Mouse (Mus musculus): ENCODE measurements at regions not wholly inside any gene's neighbourhood (a gene's known extent, or its start where the extent isn't known, plus 50 kb on each side); places are given as distances from the start of the nearest gene placed in this dataset.

DNA sequence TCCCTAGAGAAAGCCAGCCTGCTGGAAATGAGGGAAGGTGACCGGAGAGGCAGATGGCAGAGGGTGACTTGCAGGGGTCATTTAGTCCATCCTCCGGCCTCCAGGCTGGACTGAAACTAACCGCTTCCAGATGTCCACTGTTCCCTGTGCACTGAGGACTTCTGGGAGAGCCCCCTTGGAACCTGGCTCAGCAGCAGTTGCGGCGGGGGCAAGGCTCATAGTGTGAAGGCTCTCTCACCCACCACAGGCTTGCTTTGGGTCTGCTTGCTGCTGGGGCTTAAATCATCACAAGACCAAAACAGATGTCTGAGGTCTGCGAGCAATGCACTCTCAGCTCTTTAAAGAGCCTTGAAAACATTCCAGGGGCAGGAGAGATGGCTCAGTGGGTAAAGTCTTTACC is 132.2 kb upstream of the Ccnd2 start:
- no peak for TF ChIP-seq CTCF (IDR thresholded peaks at IDR 0.05; ENCODE audit: low read depth)
- WGBS, result 35% methylated on average over 6 of the region's 6 CpGs
- Histone ChIP-seq H3K4me1 (ENCODE audit: insufficient read depth) (peaks cover 3% of the 10 kb centered on the region; the same call in 1 of the 2 replicates), H3K4me2 (no peak overlapping the region), H3K27me3 (ENCODE audit: insufficient read depth, low read length) (no peaks in the 10 kb centered on the region), H3K9me3 (ENCODE audit: low read depth, low read length) (no peaks in the 10 kb centered on the region), H3K9ac (no peak overlapping the region), H3K36me3 (ENCODE audit: insufficient read depth) (no peaks in the 10 kb centered on the region), H3K4me3 (ENCODE audit: low read depth, low read length) (no peak overlapping the region), H3K27ac (ENCODE audit: low read depth) (no peak overlapping the region)
- ATAC-seq (ENCODE audit: insufficient read depth), result no peak
- DNase-seq, result no peak

- peak overlapping the region; percentile 22; the same call in 1 of the 2 replicates for H3K27ac ChIP-seq (ENCODE audit: low read depth)
- H3K27me3 ChIP-seq (ENCODE audit: insufficient read depth, low read length), result no peaks in the 10 kb centered on the region
- no peak overlapping the region for H3K4me3 ChIP-seq (ENCODE audit: low read depth, low read length)
- H3K4me1 ChIP-seq (ENCODE audit: insufficient read depth), result peaks cover 3% of the 10 kb centered on the region; the same call in 1 of the 2 replicates
- 36% methylated on average over 12 of the region's 12 CpGs for WGBS
- DNase-seq (peak; percentile 67), ATAC-seq (ENCODE audit: insufficient read depth) (peak; percentile 49; the same call in 1 of the 2 replicates)
- no peak for TF ChIP-seq CTCF (IDR thresholded peaks at IDR 0.05; ENCODE audit: low read depth)
- H3K36me3 ChIP-seq (ENCODE audit: insufficient read depth), result no peaks in the 10 kb centered on the region
- H3K9ac ChIP-seq, result no peak overlapping the region
- H3K9me3 ChIP-seq (ENCODE audit: low read depth, low read length), result no peaks in the 10 kb centered on the region
- H3K4me2 ChIP-seq, result no peak overlapping the region
Measured at GRCm38 (mm10) chr6:127286681-127287476, 134.9 kb upstream of the Ccnd2 start.

DNA sequence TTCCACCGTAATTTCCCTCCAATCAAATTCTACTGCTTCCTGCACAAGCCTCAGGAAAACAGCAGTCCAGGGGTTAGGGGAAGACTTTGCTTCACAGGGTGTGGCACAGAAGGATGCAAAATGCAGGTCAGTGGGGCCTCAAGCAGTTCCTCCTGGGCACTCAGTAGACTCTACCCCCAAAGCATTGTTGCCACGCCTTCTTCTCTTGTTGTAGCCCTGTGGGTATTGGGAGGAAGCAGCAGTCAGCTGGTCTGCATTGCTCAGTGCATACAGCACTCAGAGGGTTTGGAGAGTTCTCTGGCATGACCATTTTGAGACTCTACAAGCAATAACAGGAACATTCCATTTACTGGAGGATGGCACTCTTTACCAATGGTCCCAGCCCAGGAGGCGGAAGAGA is 137.0 kb upstream of the Ccnd2 start:
- WGBS, result 83% methylated on average over 3 of the region's 3 CpGs
- Histone ChIP-seq H3K9me3 (ENCODE audit: low read depth, low read length) (no peaks in the 10 kb centered on the region), H3K36me3 (ENCODE audit: insufficient read depth) (no peaks in the 10 kb centered on the region), H3K27ac (ENCODE audit: low read depth) (no peak overlapping the region), H3K27me3 (ENCODE audit: insufficient read depth, low read length) (no peaks in the 10 kb centered on the region), H3K4me2 (no peak overlapping the region), H3K4me1 (ENCODE audit: insufficient read depth) (peaks cover 3% of the 10 kb centered on the region; the same call in 1 of the 2 replicates), H3K9ac (no peak overlapping the region), H3K4me3 (ENCODE audit: low read depth, low read length) (no peak overlapping the region)
- no peak for DNase-seq
- no peak for ATAC-seq (ENCODE audit: insufficient read depth)
- TF ChIP-seq CTCF (IDR thresholded peaks at IDR 0.05; ENCODE audit: low read depth), result no peak

DNA sequence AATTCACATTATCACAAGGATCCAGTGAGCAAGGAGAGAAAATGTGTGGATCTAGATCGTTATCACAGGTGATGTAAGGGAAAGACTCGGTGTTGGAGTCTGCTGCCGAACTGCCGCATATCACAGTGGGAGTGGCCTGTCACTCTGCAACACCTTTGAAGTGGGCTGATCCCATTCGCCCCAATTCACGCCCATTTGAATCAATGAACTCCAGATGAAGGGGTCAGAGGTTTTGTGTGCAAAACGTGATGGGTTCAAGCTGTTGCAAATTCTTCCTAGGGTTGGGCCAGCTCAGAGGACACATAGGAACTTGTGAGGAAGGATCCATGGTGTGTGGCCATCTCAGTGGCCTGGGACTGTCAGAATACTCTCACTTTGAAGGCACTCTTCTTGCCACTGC is 139.9 kb upstream of the Ccnd2 start:
- H3K4me1 ChIP-seq (ENCODE audit: insufficient read depth), result no peaks in the 10 kb centered on the region
- 16% methylated on average over 7 of the region's 7 CpGs for WGBS
- no peaks in the 10 kb centered on the region for H3K27me3 ChIP-seq (ENCODE audit: insufficient read depth, low read length)
- H3K4me3 ChIP-seq (ENCODE audit: low read depth, low read length), result no peak overlapping the region
- TF ChIP-seq CTCF (IDR thresholded peaks at IDR 0.05; ENCODE audit: low read depth), result no peak
- H3K27ac ChIP-seq (ENCODE audit: low read depth), result no peak overlapping the region
- ATAC-seq (ENCODE audit: insufficient read depth) (no peak), DNase-seq (no peak)
- no peak overlapping the region for H3K9ac ChIP-seq
- H3K9me3 ChIP-seq (ENCODE audit: low read depth, low read length), result no peaks in the 10 kb centered on the region
- no peaks in the 10 kb centered on the region for H3K36me3 ChIP-seq (ENCODE audit: insufficient read depth)
- no peak overlapping the region for H3K4me2 ChIP-seq

DNA sequence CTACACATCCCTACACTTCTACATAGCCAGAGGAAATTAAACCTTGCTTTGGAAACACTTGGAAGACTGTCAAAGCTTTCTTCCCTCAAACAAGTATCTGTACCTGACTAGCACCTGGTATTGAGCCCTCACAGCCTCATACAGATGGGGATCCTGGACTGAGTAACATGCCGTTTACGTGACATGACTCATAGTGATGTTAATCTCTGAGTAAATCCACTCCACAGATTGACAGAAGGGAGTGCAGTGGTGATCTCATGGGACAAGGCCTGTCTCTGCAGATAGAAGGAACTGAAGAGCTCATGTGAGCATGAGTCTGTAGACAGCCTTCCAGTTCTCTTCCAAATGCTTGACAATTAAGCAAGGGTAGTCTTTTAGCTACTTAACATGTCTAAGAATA is 141.8 kb upstream of the Ccnd2 start:
- Histone ChIP-seq H3K27ac (ENCODE audit: low read depth) (no peak overlapping the region), H3K27me3 (ENCODE audit: insufficient read depth, low read length) (no peaks in the 10 kb centered on the region), H3K4me1 (ENCODE audit: insufficient read depth) (no peaks in the 10 kb centered on the region), H3K9ac (no peak overlapping the region), H3K4me2 (no peak overlapping the region), H3K9me3 (ENCODE audit: low read depth, low read length) (no peaks in the 10 kb centered on the region), H3K4me3 (ENCODE audit: low read depth, low read length) (no peak overlapping the region), H3K36me3 (ENCODE audit: insufficient read depth) (no peaks in the 10 kb centered on the region)
- DNase-seq, result no peak
- ATAC-seq (ENCODE audit: insufficient read depth), result no peak
- TF ChIP-seq CTCF (IDR thresholded peaks at IDR 0.05; ENCODE audit: low read depth), result no peak
- WGBS, result 64% methylated on average over 2 of the region's 2 CpGs

- DNase-seq, result no peak
- no peaks in the 10 kb centered on the region for H3K9me3 ChIP-seq (ENCODE audit: low read depth, low read length)
- no peak overlapping the region for H3K27ac ChIP-seq (ENCODE audit: low read depth)
Measured at GRCm38 (mm10) chr6:127298105-127298504, 146.1 kb upstream of the Ccnd2 start.

GRCm38 (mm10) chr6:127311192-127312054 is 135.2 kb upstream of the Parp11 start:
- Histone ChIP-seq H3K9ac (no peak overlapping the region), H3K36me3 (ENCODE audit: insufficient read depth) (no peaks in the 10 kb centered on the region), H3K27me3 (ENCODE audit: insufficient read depth, low read length) (no peaks in the 10 kb centered on the region), H3K4me3 (ENCODE audit: low read depth, low read length) (no peak overlapping the region), H3K4me2 (no peak overlapping the region), H3K27ac (ENCODE audit: low read depth) (no peak overlapping the region), H3K4me1 (ENCODE audit: insufficient read depth) (0 out of 2 replicates have a peak, but pooled peaks cover 2% of the 10 kb centered on the region), H3K9me3 (ENCODE audit: low read depth, low read length) (no peaks in the 10 kb centered on the region)
- no peak for ATAC-seq (ENCODE audit: insufficient read depth)
- no peak for TF ChIP-seq CTCF (IDR thresholded peaks at IDR 0.05; ENCODE audit: low read depth)
- peak; percentile 26 for DNase-seq
- WGBS, result 49% methylated on average over 9 of the region's 9 CpGs

More at GRCm38 (mm10) chr6:127298105-127298504, 146.1 kb upstream of the Ccnd2 start:
- Histone ChIP-seq H3K9ac (no peak overlapping the region), H3K27me3 (ENCODE audit: insufficient read depth, low read length) (no peaks in the 10 kb centered on the region), H3K36me3 (ENCODE audit: insufficient read depth) (no peaks in the 10 kb centered on the region), H3K4me1 (ENCODE audit: insufficient read depth) (no peaks in the 10 kb centered on the region), H3K4me3 (ENCODE audit: low read depth, low read length) (no peak overlapping the region), H3K4me2 (no peak overlapping the region)
- ATAC-seq (ENCODE audit: insufficient read depth), result no peak
- TF ChIP-seq CTCF (IDR thresholded peaks at IDR 0.05; ENCODE audit: low read depth), result no peak
- 65% methylated on average over 7 of the region's 7 CpGs for WGBS

Data from lung, embryonic 14.5 days (tissue).